Mouse (Mus musculus): ENCODE data around the gene Tbcel. TPM values are rescaled to one million over a fixed set of nuclear protein-coding genes. Genes with fewer than 3 reads are reported as not detected.

Gene Tbcel
- 5.0 and 5.5 TPM in 2 replicates for polyA plus RNA-seq (2015; fragmentation: Nextera tagmentation; extraction: Ambion mirVana)

GRCm38 (mm10) chr9:42507709-42508108 lies at the start of gene Tbcel:
Gene Tbcel, minus strand, starts transcription at chr9:42507809.
- no peaks in the 10 kb centered on the region for H3K9me3 ChIP-seq (ENCODE audit: control insufficient read depth, low read length)
- peaks cover 1% of the 10 kb centered on the region for H3K4me1 ChIP-seq (replicated peaks; ENCODE audit: control insufficient read depth, insufficient read depth, low read length)
- H3K9ac ChIP-seq (replicated peaks; ENCODE audit: low read depth, low read length) = no peak within 1 kb of the TSS
- H3K4me3 ChIP-seq (replicated peaks; ENCODE audit: low read length) = no peak within 1 kb of the TSS
- H3K4me2 ChIP-seq (ENCODE audit: low read length) = no peak within 1 kb of the TSS
- H3K27ac ChIP-seq (ENCODE audit: low read length) = no peak within 1 kb of the TSS
- ATAC-seq = no peak
- no peaks in the 10 kb centered on the region for H3K27me3 ChIP-seq (replicated peaks; ENCODE audit: control insufficient read depth, insufficient read depth, low read length)
- H3K36me3 ChIP-seq (ENCODE audit: control insufficient read depth, insufficient read depth) = no peaks in the 10 kb centered on the region
- WGBS = 89% methylated on average over 6 of the region's 6 CpGs

DNA sequence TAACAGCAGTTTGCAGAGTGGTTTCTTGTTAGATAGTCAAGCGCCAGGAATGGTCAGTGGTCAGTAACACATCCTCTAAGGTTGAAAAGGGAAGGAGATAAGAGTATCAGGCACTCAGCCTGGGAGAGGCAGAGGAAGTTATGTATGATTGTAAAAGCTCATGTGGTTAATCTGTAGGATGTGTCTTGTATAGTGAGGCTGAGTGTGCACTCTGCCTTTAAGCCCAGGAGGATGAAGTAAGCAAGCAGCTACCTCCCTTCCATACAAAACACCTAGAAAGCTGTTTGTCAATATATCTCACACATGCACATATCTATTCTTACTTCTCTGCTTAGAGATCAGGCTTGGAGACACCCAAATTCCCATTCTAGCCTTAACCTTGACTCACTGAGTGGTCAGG lies 47.6 kb upstream of the Tbcel start:
- H3K4me2 ChIP-seq (ENCODE audit: low read length) = no peak overlapping the region
- WGBS = 97% methylated on average over 1 of the region's 1 CpGs
- no peaks in the 10 kb centered on the region for H3K36me3 ChIP-seq (ENCODE audit: control insufficient read depth, insufficient read depth)
- peaks cover 3% of the 10 kb centered on the region for H3K4me1 ChIP-seq (replicated peaks; ENCODE audit: control insufficient read depth, insufficient read depth, low read length)
- ATAC-seq = no peak
- no peak overlapping the region for H3K27ac ChIP-seq (ENCODE audit: low read length)
- H3K9me3 ChIP-seq (ENCODE audit: control insufficient read depth, low read length) = no peaks in the 10 kb centered on the region
- no peak overlapping the region for H3K9ac ChIP-seq (replicated peaks; ENCODE audit: low read depth, low read length)
- H3K4me3 ChIP-seq (replicated peaks; ENCODE audit: low read length) = no peak overlapping the region
- no peaks in the 10 kb centered on the region for H3K27me3 ChIP-seq (replicated peaks; ENCODE audit: control insufficient read depth, insufficient read depth, low read length)

DNA sequence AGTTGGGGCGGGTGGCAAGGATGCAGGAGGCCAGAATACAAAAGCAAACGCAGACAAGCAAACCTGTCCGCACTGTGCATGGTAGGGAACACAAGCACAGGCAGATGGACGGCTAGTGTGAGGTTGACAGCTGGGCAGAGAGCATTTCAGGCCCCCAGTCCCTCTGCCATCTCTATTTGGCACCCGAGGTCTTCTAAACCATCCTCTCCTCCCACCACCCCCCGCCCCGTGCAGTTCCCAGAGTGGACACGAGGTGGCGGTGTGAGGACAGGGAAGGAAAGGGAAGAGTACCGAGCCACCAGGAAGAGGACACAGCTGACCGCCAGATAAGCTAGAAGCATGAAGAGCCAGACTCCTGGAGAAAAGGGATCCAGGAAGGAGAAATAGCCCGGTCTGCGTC lies 42.5 kb upstream of the Tbcel start:
- no peak overlapping the region for H3K27ac ChIP-seq (ENCODE audit: low read length)
- H3K9ac ChIP-seq (replicated peaks; ENCODE audit: low read depth, low read length) = no peak overlapping the region
- WGBS = 10% methylated on average over 13 of the region's 13 CpGs
- no peaks in the 10 kb centered on the region for H3K9me3 ChIP-seq (ENCODE audit: control insufficient read depth, low read length)
- H3K4me3 ChIP-seq (replicated peaks; ENCODE audit: low read length) = no peak overlapping the region
- H3K36me3 ChIP-seq (ENCODE audit: control insufficient read depth, insufficient read depth) = no peaks in the 10 kb centered on the region
- no peaks in the 10 kb centered on the region for H3K27me3 ChIP-seq (replicated peaks; ENCODE audit: control insufficient read depth, insufficient read depth, low read length)
- H3K4me1 ChIP-seq (replicated peaks; ENCODE audit: control insufficient read depth, insufficient read depth, low read length) = peaks cover 11% of the 10 kb centered on the region
- peak; percentile 63 for ATAC-seq
- no peak overlapping the region for H3K4me2 ChIP-seq (ENCODE audit: low read length)

GRCm38 (mm10) chr9:42548981-42549380 lies 41.4 kb upstream of the Tbcel start:
- 57% methylated on average over 7 of the region's 7 CpGs for WGBS
- H3K36me3 ChIP-seq (ENCODE audit: control insufficient read depth, insufficient read depth) = no peaks in the 10 kb centered on the region
- H3K9me3 ChIP-seq (ENCODE audit: control insufficient read depth, low read length) = no peaks in the 10 kb centered on the region
- H3K4me2 ChIP-seq (ENCODE audit: low read length) = no peak overlapping the region
- peaks cover 13% of the 10 kb centered on the region for H3K4me1 ChIP-seq (replicated peaks; ENCODE audit: control insufficient read depth, insufficient read depth, low read length)
- H3K9ac ChIP-seq (replicated peaks; ENCODE audit: low read depth, low read length) = no peak overlapping the region
- no peak for ATAC-seq
- H3K27ac ChIP-seq (ENCODE audit: low read length) = no peak overlapping the region
- no peak overlapping the region for H3K4me3 ChIP-seq (replicated peaks; ENCODE audit: low read length)
- H3K27me3 ChIP-seq (replicated peaks; ENCODE audit: control insufficient read depth, insufficient read depth, low read length) = no peaks in the 10 kb centered on the region

DNA sequence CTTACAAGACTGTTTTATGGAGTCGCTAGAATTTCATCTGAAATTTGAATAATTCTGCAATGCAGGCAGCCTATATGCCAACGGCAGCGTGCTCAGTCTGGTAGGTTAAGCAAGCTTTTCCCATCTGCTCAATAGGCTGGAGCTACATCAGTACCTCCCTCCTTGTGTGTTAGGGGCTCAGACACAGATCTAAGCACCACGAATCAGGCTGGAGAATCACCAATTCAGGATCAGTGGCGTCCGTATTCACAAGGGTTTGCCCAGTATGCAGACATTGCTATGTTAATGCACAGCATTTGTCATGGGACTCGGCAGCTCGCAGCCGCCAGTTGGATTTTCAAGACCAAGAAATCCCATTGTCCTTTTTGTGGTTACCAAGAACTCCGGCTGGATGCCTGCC lies 36.9 kb upstream of the Tbcel start:
- H3K9ac ChIP-seq (replicated peaks; ENCODE audit: low read depth, low read length) = no peak overlapping the region
- ATAC-seq = peak; percentile 83
- H3K4me2 ChIP-seq (ENCODE audit: low read length) = no peak overlapping the region
- no peaks in the 10 kb centered on the region for H3K9me3 ChIP-seq (ENCODE audit: control insufficient read depth, low read length)
- WGBS = 49% methylated on average over 10 of the region's 10 CpGs
- H3K27ac ChIP-seq (ENCODE audit: low read length) = 0 out of 2 replicates have a peak overlapping the region, but pooled peaks have one; percentile 1
- no peaks in the 10 kb centered on the region for H3K27me3 ChIP-seq (replicated peaks; ENCODE audit: control insufficient read depth, insufficient read depth, low read length)
- 0 out of 2 replicates have a peak, but pooled peaks cover 6% of the 10 kb centered on the region for H3K4me1 ChIP-seq (replicated peaks; ENCODE audit: control insufficient read depth, insufficient read depth, low read length)
- no peaks in the 10 kb centered on the region for H3K36me3 ChIP-seq (ENCODE audit: control insufficient read depth, insufficient read depth)
- H3K4me3 ChIP-seq (replicated peaks; ENCODE audit: low read length) = no peak overlapping the region

- Histone ChIP-seq H3K4me1 (replicated peaks; ENCODE audit: control insufficient read depth, insufficient read depth, low read length) (peaks cover 22% of the 10 kb centered on the region), H3K9ac (replicated peaks; ENCODE audit: low read depth, low read length) (no peak overlapping the region), H3K9me3 (ENCODE audit: control insufficient read depth, low read length) (no peaks in the 10 kb centered on the region), H3K4me3 (replicated peaks; ENCODE audit: low read length) (no peak overlapping the region), H3K27ac (ENCODE audit: low read length) (0 out of 2 replicates have a peak overlapping the region, but pooled peaks have one; percentile 30), H3K36me3 (ENCODE audit: control insufficient read depth, insufficient read depth) (no peaks in the 10 kb centered on the region), H3K4me2 (ENCODE audit: low read length) (no peak overlapping the region), H3K27me3 (replicated peaks; ENCODE audit: control insufficient read depth, insufficient read depth, low read length) (no peaks in the 10 kb centered on the region)
- WGBS = 69% methylated on average over 8 of the region's 8 CpGs
- no peak for ATAC-seq
Measured at GRCm38 (mm10) chr9:42533491-42533890, 25.9 kb upstream of the Tbcel start.

GRCm38 (mm10) chr9:42533041-42533440 lies 25.4 kb upstream of the Tbcel start:
- Histone ChIP-seq H3K27me3 (replicated peaks; ENCODE audit: control insufficient read depth, insufficient read depth, low read length) (no peaks in the 10 kb centered on the region), H3K9ac (replicated peaks; ENCODE audit: low read depth, low read length) (no peak overlapping the region), H3K4me1 (replicated peaks; ENCODE audit: control insufficient read depth, insufficient read depth, low read length) (peaks cover 22% of the 10 kb centered on the region), H3K9me3 (ENCODE audit: control insufficient read depth, low read length) (no peaks in the 10 kb centered on the region), H3K36me3 (ENCODE audit: control insufficient read depth, insufficient read depth) (no peaks in the 10 kb centered on the region), H3K4me3 (replicated peaks; ENCODE audit: low read length) (no peak overlapping the region), H3K27ac (ENCODE audit: low read length) (0 out of 2 replicates have a peak overlapping the region, but pooled peaks have one; percentile 30), H3K4me2 (ENCODE audit: low read length) (no peak overlapping the region)
- WGBS = 4% methylated on average over 6 of the region's 6 CpGs
- ATAC-seq = no peak

- Histone ChIP-seq H3K4me1 (replicated peaks; ENCODE audit: control insufficient read depth, insufficient read depth, low read length) (peaks cover 22% of the 10 kb centered on the region), H3K36me3 (ENCODE audit: control insufficient read depth, insufficient read depth) (no peaks in the 10 kb centered on the region), H3K9me3 (ENCODE audit: control insufficient read depth, low read length) (no peaks in the 10 kb centered on the region), H3K4me2 (ENCODE audit: low read length) (no peak overlapping the region), H3K4me3 (replicated peaks; ENCODE audit: low read length) (no peak overlapping the region), H3K9ac (replicated peaks; ENCODE audit: low read depth, low read length) (no peak overlapping the region), H3K27ac (ENCODE audit: low read length) (no peak overlapping the region), H3K27me3 (replicated peaks; ENCODE audit: control insufficient read depth, insufficient read depth, low read length) (no peaks in the 10 kb centered on the region)
- no peak for ATAC-seq
- 45% methylated on average over 3 of the region's 3 CpGs for WGBS
Measured at GRCm38 (mm10) chr9:42531951-42532350, 24.3 kb upstream of the Tbcel start.

DNA sequence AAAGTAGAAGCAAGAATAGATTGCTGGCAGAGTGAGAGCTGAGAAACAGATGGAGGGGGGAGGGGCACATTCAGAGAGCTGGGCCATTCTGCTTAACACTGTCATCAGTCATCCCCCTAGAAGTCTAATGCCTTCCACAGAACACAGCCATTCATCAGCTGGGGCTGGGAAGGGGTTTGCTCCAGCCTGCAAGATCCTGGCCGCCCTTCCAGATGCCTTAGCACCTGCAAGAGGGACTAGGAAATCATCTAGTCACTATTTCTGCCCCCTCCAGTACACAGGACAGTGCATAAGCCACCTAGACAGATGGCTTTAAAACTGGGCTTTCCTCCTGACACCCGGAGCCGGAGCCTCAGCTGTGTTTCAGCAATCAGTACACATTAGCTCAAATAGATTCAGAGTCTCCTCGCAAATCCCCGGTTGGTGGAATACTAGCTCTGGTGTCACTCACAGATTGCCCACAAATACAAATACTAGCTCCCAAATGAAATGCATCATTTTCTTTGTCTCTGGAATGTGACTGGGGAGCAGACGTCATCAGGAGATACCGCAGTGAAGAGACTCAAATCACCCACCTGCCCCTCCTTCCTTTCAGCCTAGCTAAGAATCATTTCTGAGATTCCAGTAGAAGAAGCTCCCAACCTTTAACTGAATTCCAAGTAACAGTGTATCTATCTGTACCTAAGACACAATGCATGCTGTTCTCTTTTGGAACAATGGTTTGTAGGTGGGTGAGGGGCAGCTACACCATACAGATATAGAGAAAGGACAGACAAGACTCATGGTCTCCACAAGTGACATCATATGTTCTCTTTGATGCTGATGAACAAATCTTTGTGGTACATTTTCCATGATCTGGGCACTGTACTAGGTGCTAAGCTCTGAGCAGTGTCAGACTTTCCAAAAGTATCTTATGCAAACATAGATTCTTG lies 22.9 kb upstream of the Tbcel start:
- Histone ChIP-seq H3K27me3 (replicated peaks; ENCODE audit: control insufficient read depth, insufficient read depth, low read length) (no peaks in the 10 kb centered on the region), H3K9ac (replicated peaks; ENCODE audit: low read depth, low read length) (0 out of 2 replicates have a peak overlapping the region, but pooled peaks have one; percentile 31), H3K4me2 (ENCODE audit: low read length) (no peak overlapping the region), H3K4me1 (replicated peaks; ENCODE audit: control insufficient read depth, insufficient read depth, low read length) (peaks cover 22% of the 10 kb centered on the region), H3K36me3 (ENCODE audit: control insufficient read depth, insufficient read depth) (no peaks in the 10 kb centered on the region), H3K4me3 (replicated peaks; ENCODE audit: low read length) (no peak overlapping the region), H3K9me3 (ENCODE audit: control insufficient read depth, low read length) (no peaks in the 10 kb centered on the region), H3K27ac (ENCODE audit: low read length) (peak overlapping the region; percentile 93)
- ATAC-seq = peak; percentile 85
- WGBS = 45% methylated on average over 7 of the region's 7 CpGs

All from forebrain, embryonic 16.5 days (tissue).